Mouse (Mus musculus) stomach, postnatal 0 days (tissue): ENCODE measurements around the gene Ryr1. TPM values are rescaled to one million over a fixed set of nuclear protein-coding genes. Genes with fewer than 3 reads are reported as not detected.
"Not testable (repeated sequence)": the region's sequence is repeated elsewhere in the genome, so short reads cannot be mapped to it uniquely, and the experiment has no call there.

Source experiments
- ATAC-seq: fragments of 200-750 bp; cut with Nextera tagmentation; 2 replicates; pipeline ENCODE4 v1.8.0; 2017; ENCODE audit not compliant: low FRiP score, low TSS enrichment
- DNase-seq: peaks from one replicate; pipeline ENCODE4 v3.0.0-alpha.2; 2016; ENCODE audit warnings: low spot score
- H3K27ac ChIP-seq: fragments of 300-500 bp; sonication (generic); replicated peaks from 2 replicates; pipeline ENCODE4 v1.5.1; 2014; ENCODE audit warnings: mild to moderate bottlenecking, control low read depth
- H3K27me3 ChIP-seq: fragments of 300-500 bp; sonication (generic); 2 replicates; pipeline ENCODE4 v1.6.1; 2014; ENCODE audit warnings: low read length; ENCODE audit not compliant: control insufficient read depth, insufficient read depth
- H3K36me3 ChIP-seq: fragments of 300-500 bp; sonication (generic); 2 replicates; pipeline ENCODE4 v1.6.1; 2014; ENCODE audit warnings: low read length, mixed read lengths; ENCODE audit not compliant: control insufficient read depth, insufficient read depth
- H3K4me1 ChIP-seq: fragments of 300-500 bp; sonication (generic); replicated peaks from 2 replicates; pipeline ENCODE4 v1.6.1; 2014; ENCODE audit warnings: antibody characterized with exemption; ENCODE audit not compliant: control insufficient read depth, insufficient read depth
- H3K4me2 ChIP-seq: fragments of 300-500 bp; sonication (generic); replicated peaks from 2 replicates; pipeline ENCODE4 v1.6.1; 2014; ENCODE audit warnings: low read depth, mild to moderate bottlenecking, control low read depth, moderate library complexity
- H3K4me3 ChIP-seq: fragments of 300-500 bp; sonication (generic); 2 replicates; pipeline ENCODE4 v1.5.1; 2014; ENCODE audit warnings: low read depth, low read length, control low read depth
- H3K9ac ChIP-seq: fragments of 300-500 bp; sonication (generic); 2 replicates; pipeline ENCODE4 v1.6.1; 2014; ENCODE audit warnings: mild to moderate bottlenecking, low read length, control low read depth, mixed read lengths
- H3K9me3 ChIP-seq: fragments of 300-500 bp; sonication (generic); 2 replicates; pipeline ENCODE4 v1.6.1; 2016; ENCODE audit warnings: low read length; ENCODE audit not compliant: control insufficient read depth
- CTCF ChIP-seq: IDR thresholded peaks from 2 replicates; pipeline ENCODE4 v1.5.1; 2016; ENCODE audit warnings: antibody characterized with exemption, low read depth, mild to moderate bottlenecking, moderate library complexity
- EP300 ChIP-seq: optimal IDR thresholded peaks from 2 replicates; pipeline ENCODE3; 2016; ENCODE audit warnings: antibody characterized with exemption
- WGBS: fragments of 180-500 bp; shearing (Covaris S2); extraction: QIAGEN DNeasy Blood & Tissue Kit; methylation state at CpG from one replicate; pipeline ENCODE4 v1.1.7; 2014; 5-methylcytosine and 5-hydroxymethylcytosine counted together
- polyA plus RNA-seq: library from polyadenylated mRNA; unstranded; fragments of >200 nt; fragmentation: Nextera tagmentation; extraction: Ambion mirVana; gene quantifications from 2 replicates; pipeline ENCODE4 v1.2.1, GENCODE M21; 2015

Ryr1 gene
- polyA plus RNA-seq, 1 experiment from 2014 or later = 0.11 TPM

DNA sequence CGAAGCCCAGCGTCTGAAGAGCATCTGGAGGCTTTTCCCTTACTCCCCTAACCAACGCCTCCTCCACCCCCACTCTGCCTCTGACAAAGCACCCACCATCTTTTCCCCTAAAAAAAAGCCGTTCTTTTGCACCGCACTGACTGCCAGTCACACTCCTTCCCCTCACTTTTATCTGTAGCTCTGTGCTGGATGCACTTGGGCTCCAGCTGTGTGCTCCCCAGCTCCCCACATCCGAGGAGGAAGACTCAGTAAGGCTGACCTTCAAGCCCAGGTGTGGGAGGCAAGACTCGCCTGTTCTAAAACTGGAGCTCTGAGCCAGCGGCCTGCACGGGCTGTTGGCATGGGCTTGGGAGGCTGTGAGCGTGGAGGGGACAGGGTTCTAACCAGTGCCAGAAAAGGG, 26.5 kb upstream of the Ryr1 start:
- Histone ChIP-seq H3K9ac (no peak overlapping the region), H3K9me3 (no peaks in the 10 kb centered on the region), H3K4me1 (no peaks in the 10 kb centered on the region), H3K4me3 (no peak overlapping the region), H3K27ac (no peak overlapping the region), H3K27me3 (no peaks in the 10 kb centered on the region), H3K4me2 (no peak overlapping the region), H3K36me3 (peaks cover 3% of the 10 kb centered on the region; the same call in 1 of the 2 replicates)
- TF ChIP-seq CTCF (no peak), EP300 (no peak)
- no peak for ATAC-seq
- WGBS = 63% methylated on average over 10 of the region's 10 CpGs
- DNase-seq = no peak

DNA sequence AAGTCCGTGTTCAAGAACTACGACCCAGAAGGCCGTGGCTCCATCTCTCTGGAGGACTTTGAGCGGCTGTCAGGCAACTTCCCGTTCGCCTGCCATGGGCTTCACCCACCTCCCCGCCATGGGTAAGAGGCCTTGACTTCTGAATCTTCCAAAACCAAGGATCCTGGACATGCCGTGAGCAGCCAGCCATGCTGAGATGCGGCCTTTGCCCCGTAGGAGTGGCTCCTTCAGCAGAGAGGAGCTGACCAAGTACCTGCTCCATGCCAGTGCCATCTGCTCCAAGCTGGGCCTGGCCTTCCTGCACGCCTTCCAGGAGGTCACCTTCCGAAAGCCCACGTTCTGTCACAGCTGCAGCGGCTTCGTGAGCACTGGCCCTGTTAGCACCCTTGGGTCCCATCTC, 23.8 kb upstream of the Ryr1 start:
- TF ChIP-seq CTCF = no peak
- TF ChIP-seq EP300 = no peak
- no peak for ATAC-seq
- Histone ChIP-seq H3K36me3 (0 out of 2 replicates have a peak, but pooled peaks cover 3% of the 10 kb centered on the region), H3K4me1 (no peaks in the 10 kb centered on the region), H3K4me2 (no peak overlapping the region), H3K9me3 (no peaks in the 10 kb centered on the region), H3K27ac (no peak overlapping the region), H3K27me3 (no peaks in the 10 kb centered on the region), H3K4me3 (no peak overlapping the region), H3K9ac (no peak overlapping the region)
- WGBS = 96% methylated on average over 14 of the region's 15 CpGs
- no peak for DNase-seq

DNA sequence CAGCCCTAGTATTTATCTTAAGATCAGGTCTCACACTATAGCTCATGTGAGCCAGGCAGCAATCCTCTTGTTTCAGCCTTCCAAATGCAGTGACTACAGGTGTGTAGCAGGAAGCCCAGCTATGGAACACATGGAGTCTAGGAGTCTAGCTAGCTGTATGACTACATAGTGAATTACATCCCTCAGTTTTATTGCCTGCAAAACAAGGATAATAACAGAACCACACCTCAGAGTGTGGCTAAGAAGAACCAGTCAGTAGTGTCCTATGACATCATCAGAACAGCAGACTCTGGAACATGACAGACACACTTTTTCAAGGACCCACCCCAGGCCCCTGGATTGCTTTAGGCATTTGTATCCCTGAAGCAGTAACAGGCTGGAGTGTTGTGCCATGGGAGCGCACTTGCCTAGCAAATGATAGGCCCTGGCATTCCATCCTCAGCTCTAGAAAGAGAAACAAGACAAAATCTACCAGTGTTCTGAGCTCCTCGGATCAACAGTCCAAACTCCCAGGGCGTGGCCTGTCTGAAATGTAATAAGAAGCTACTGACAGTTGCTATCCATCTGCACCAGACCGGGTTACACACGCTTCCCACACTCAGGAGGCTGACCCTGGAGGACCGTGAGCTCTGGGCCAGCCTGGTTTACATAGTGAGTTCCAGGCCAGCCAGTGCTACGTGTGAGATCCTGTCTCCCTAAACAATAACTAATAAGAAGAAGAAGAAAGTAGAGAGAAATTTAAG, 21.8 kb upstream of the Ryr1 start:
- WGBS = 67% methylated on average over 7 of the region's 7 CpGs
- Histone ChIP-seq H3K4me1 (no peaks in the 10 kb centered on the region), H3K9ac (no peak overlapping the region), H3K4me2 (no peak overlapping the region), H3K4me3 (no peak overlapping the region), H3K27me3 (no peaks in the 10 kb centered on the region), H3K27ac (no peak overlapping the region), H3K9me3 (no peaks in the 10 kb centered on the region), H3K36me3 (no peaks in the 10 kb centered on the region)
- no peak for DNase-seq
- TF ChIP-seq EP300 (no peak), CTCF (no peak)
- ATAC-seq = no peak

DNA sequence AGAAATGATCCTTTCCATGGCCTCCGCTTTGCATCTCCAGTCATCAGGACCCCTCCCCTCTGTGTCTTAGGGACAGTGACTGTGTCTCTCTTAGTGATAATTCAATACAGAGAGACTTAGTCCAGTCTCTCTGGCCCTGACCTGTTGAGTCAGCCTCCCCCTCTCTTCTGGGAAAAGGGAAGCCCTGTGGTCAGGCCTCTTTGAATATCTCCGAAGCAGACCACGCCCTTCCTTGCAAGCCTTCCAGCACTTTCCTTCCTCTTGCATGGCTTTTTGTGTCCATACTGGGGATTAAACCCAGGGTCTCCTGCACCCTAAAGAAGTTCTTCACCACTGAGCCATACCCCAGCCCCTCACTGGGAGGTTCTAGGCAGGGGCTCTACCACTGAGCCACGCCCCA, 19.0 kb upstream of the Ryr1 start:
- WGBS = 94% methylated on average over 4 of the region's 4 CpGs
- H3K9me3 ChIP-seq = no peaks in the 10 kb centered on the region
- no peak overlapping the region for H3K9ac ChIP-seq
- H3K4me2 ChIP-seq = no peak overlapping the region
- ATAC-seq (no peak), DNase-seq (no peak)
- TF ChIP-seq EP300 (no peak), CTCF (no peak)
- no peaks in the 10 kb centered on the region for H3K36me3 ChIP-seq
- no peak overlapping the region for H3K27ac ChIP-seq
- H3K4me3 ChIP-seq = no peak overlapping the region
- no peaks in the 10 kb centered on the region for H3K4me1 ChIP-seq
- no peaks in the 10 kb centered on the region for H3K27me3 ChIP-seq

DNA sequence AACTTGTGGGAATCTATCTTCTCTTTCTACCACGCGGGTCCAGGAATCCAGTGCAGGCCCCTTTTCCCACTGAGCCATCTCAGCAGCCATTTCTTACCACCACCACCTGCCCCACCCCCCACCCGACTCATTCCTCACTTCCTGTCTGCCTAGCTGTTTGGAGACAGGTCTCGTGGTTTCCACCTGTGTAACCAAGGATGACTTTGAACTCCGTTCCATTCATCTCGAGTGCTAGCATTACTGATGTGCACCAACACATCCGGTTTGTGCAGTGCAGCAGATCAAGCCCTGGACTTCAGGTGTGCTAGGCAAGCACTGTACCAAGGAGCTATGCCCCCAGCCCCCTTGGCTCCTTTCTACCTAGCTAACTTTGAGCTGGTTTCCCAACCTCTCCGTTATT, 16.4 kb upstream of the Ryr1 start:
- no peaks in the 10 kb centered on the region for H3K27me3 ChIP-seq
- H3K4me3 ChIP-seq = no peak overlapping the region
- ATAC-seq (no peak), DNase-seq (no peak)
- TF ChIP-seq EP300 (no peak), CTCF (no peak)
- H3K4me1 ChIP-seq = no peaks in the 10 kb centered on the region
- H3K27ac ChIP-seq = no peak overlapping the region
- no peaks in the 10 kb centered on the region for H3K9me3 ChIP-seq
- 68% methylated on average over 8 of the region's 8 CpGs for WGBS
- H3K9ac ChIP-seq = no peak overlapping the region
- no peaks in the 10 kb centered on the region for H3K36me3 ChIP-seq
- no peak overlapping the region for H3K4me2 ChIP-seq

DNA sequence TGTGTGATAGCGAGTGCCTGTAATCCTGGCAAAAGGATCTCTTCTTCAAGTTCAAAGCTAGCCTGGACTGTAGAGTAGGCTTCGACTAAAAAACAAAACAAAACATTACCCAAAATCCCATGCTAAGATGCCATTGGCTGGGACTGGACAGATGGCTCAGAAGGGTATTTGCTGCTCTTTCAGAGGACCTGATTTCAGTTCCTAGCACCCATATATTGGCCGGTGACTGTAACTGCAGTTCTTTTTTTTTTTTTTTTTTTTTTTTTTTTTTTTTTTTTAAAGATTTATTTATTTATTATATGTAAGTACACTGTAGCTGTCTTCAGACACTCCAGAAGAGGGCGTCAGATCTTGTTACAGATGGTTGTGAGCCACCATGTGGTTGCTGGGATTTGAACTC, 14.3 kb upstream of the Ryr1 start:
- not testable (repeated sequence) for H3K4me1 ChIP-seq, H3K36me3 ChIP-seq, H3K4me3 ChIP-seq, H3K27me3 ChIP-seq, ATAC-seq, DNase-seq, H3K27ac ChIP-seq, H3K4me2 ChIP-seq, H3K9ac ChIP-seq, H3K9me3 ChIP-seq
- 91% methylated on average over 3 of the region's 4 CpGs for WGBS
